Mouse (Mus musculus) gonadal fat pad, adult 2 months (tissue): ENCODE measurements around the gene Smoc2. TPM values are rescaled to one million over a fixed set of nuclear protein-coding genes. Genes with fewer than 3 reads are reported as not detected.

Experiments
- DNase-seq: peaks from one replicate; pipeline ENCODE4 v3.0.0-alpha.2; 2012; ENCODE audit warnings: low read depth
- polyA plus RNA-seq: library from polyadenylated mRNA; depleted of rRNA; stranded (reverse); fragments of >200 nt; gene quantifications from 2 replicates; pipeline ENCODE4 v1.2.3, GENCODE M21; 2012

Smoc2 gene
- polyA plus RNA-seq, 1 experiment: 98.9 TPM

GRCm38 (mm10) chr17:14349086-14349814 lies 69.9 kb downstream of the Smoc2 start:
- DNase-seq: no peak

DNA sequence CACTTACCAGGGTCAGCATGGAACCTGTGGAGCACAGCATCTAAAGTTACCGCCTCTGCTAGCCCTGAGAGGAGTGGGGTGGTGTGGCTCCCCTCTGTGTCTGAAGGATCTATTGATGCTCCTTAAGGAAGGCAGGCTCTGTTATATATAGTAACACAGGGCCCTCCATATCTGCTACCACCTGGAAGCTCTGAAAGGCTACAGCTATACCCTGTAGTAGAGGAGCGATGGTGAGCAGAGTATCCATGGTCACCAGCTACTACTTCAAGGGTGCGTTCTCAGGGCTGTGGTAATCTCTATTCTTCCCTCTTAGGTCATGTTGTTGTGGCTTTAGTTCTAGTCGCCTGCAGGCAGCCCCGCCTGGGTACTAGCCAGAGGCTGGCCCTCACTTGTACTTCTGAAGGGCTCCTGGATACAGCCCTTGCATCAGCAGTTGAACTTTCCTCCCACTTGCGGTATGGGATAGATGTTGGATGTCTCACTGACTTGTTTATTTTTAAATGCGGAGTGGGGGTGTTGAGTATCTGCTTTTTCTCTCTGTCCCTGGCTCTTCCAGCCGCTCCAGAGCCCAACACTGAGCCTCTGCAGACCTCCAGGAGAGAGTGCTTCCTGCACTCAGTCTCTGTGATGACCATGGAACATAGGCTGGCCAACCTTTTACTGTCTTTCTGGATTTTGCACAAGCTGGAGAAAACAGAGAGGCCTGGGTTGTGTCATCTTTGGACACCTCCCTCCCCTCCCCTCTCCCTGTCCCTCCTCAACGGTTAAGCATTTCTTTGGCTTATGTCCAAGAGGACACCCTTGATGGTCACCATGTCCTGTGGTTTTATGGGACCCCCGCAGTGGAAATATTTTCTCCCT lies 74.1 kb downstream of the Smoc2 start:
- no peak for DNase-seq

- no peak for DNase-seq
These were observed 82.2 kb downstream of the Smoc2 start for GRCm38 (mm10) chr17:14361511-14361910.

GRCm38 (mm10) chr17:14370476-14370875 lies 91.2 kb downstream of the Smoc2 start:
- no peak for DNase-seq

DNA sequence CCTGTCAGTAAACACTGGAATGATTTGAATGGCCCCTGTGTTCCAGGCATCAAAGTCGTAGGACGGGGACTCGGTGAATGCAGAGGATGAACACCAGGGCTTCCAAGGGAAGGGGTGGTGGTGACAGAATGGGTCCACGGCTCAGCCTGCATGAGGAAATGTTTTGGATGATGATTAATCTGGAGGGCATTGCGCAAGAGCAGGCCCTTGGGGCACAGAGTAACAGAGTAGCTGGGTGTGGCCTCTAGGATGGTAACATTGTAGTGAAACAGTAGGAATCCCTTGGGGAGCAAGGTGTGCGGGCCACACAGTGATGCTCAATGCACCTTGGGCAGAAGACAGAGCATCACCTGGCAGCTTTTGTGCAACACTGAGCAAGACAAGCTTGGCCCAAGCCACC lies 92.3 kb downstream of the Smoc2 start:
- no peak for DNase-seq

GRCm38 (mm10) chr17:14372324-14373145 lies 93.2 kb downstream of the Smoc2 start:
- DNase-seq: no peak

GRCm38 (mm10) chr17:14378692-14379446 lies 99.6 kb downstream of the Smoc2 start:
- no peak for DNase-seq

- DNase-seq: no peak
These were observed 100.2 kb downstream of the Smoc2 start for GRCm38 (mm10) chr17:14379518-14379917.

- no peak for DNase-seq
These were observed 100.7 kb downstream of the Smoc2 start for GRCm38 (mm10) chr17:14379966-14380365.

DNA sequence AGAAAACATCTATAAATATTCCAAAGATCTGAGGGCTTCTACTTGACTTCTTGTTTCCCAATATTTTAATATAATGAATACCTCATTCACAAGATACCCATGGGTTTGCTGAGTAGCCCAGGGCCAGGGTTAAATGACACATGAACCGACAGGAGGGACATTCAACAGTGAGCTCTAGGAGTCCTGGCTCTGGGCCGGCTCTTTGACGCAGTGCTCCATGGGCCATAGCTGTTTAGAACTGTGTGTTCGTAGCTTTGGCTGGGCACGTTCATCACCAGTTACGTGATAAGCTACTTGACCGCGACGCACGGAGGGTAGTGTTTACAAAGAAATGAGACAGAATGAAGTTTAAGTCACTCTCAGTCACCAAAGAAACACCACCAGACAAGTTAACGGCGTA lies 101.2 kb downstream of the Smoc2 start:
- no peak for DNase-seq

GRCm38 (mm10) chr17:14381482-14381881 lies 102.2 kb downstream of the Smoc2 start:
- DNase-seq: no peak

GRCm38 (mm10) chr17:14383981-14384380 lies 104.7 kb downstream of the Smoc2 start:
- no peak for DNase-seq

- DNase-seq: no peak
These were observed 105.7 kb downstream of the Smoc2 start for GRCm38 (mm10) chr17:14384980-14385379.

GRCm38 (mm10) chr17:14387261-14387660 lies 108.0 kb downstream of the Smoc2 start:
- DNase-seq: no peak

DNA sequence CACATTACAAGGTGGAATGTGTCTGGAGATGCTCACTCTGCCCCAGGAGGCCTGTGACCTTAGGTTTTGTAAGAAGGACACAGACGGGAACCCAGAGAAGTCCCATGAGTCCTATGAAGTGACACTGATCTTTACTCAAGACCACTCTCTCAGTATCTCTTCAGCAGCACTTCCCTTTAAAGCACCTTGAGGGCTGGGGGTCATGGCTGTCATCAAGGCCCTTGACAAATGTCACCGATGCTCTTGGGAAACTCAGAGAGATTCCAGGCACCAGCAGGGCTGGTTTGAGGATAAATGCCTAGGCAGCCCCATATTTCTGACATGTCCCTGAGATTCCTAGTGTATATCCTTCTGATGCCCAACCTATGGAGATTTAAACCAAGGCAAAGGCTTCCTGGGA lies 113.1 kb downstream of the Smoc2 start:
- DNase-seq: no peak

GRCm38 (mm10) chr17:14394861-14395260 lies 115.6 kb downstream of the Smoc2 start:
- no peak for DNase-seq

- no peak for DNase-seq
These were observed 118.2 kb downstream of the Smoc2 start for GRCm38 (mm10) chr17:14397456-14397855.

GRCm38 (mm10) chr17:14398650-14399424 lies 119.5 kb downstream of the Smoc2 start:
- DNase-seq: no peak

GRCm38 (mm10) chr17:14400960-14401359 lies 121.7 kb downstream of the Smoc2 start:
- no peak for DNase-seq

DNA sequence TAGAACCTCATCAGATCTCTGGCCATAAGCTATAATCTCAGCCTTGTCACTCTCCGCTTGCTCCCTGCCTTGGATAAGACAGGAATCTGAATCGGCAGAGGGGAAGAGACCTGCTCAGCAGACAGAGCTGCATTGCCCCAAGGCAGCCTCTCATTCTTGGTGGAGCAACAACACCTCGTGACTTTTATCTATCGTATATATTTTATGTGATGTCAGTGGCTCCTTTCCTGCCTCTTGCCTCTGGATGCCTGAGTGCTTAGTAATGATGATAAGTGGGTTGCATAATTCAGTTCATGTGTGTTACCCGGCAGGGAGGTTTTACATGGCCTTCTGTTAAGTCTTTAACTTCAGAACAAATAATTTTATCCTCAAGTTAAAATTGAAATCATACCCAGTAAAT lies 128.6 kb downstream of the Smoc2 start:
- no peak for DNase-seq

DNA sequence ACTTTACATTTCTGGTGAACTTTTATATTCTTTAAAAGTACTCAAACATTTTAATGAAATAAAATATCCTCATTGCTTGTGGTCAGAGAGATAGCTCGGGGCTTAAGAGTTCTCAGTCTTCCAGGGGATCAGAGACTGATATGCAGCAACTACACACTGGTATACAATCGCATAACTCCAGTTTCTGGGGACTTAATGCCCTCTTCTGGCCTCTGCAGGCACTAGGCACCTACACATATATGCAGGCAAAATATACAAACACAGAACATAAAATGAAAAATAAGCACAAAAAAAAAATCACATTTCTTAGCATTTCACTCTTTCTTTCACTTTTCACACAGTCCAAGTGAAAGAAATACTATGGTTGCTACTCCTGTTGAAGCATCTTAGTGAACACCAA lies 133.2 kb downstream of the Smoc2 start:
- DNase-seq: no peak
